9 mouse cellular contexts compared by ENCODE assay signal in genomic region chr7:70279927-70280642, GRCm38 (mm10).
DNase-seq lines count a peak whose midpoint lies in the region; ATAC-seq lines count a peak whose summit lies in the region.
"Had no signal": no experiment of that assay in that cellular context is flagged by ENCODE, and none has a peak within 500 bp of the region (broad histone marks: within the 10 kb centered on the region; RNA-seq: fewer than 3 reads in every experiment).

No protein-coding gene starts in this region.

- H3K27me3 ChIP-seq in heart, embryonic 10.5 days (ENCODE audit: insufficient read depth, poor library complexity, severe bottlenecking) = peaks cover 71% of the 10 kb centered on the region
- H3K27me3 ChIP-seq in hindbrain, embryonic 16.5 days (replicated peaks; ENCODE audit: control insufficient read depth, insufficient read depth, low read length) = peaks cover 38% of the 10 kb centered on the region
- H3K27me3 ChIP-seq in midbrain, embryonic 14.5 days (ENCODE audit: control insufficient read depth, insufficient read depth, low read length) = peaks cover 80% of the 10 kb centered on the region
- H3K27me3 ChIP-seq: CH12.LX had no signal

- no peaks in the 10 kb centered on the region for H3K9me3 ChIP-seq in heart, embryonic 10.5 days
- no peaks in the 10 kb centered on the region for H3K9me3 ChIP-seq in hindbrain, embryonic 16.5 days (ENCODE audit: control insufficient read depth, low read length)
- H3K9me3 ChIP-seq in midbrain, embryonic 14.5 days (ENCODE audit: control insufficient read depth, low read length) = no peaks in the 10 kb centered on the region

- H3K4me2 ChIP-seq in hindbrain, embryonic 16.5 days (ENCODE audit: low read length) = peak overlapping the region; percentile 43
- peak overlapping the region; percentile 44 for H3K4me2 ChIP-seq in midbrain, embryonic 14.5 days (ENCODE audit: low read length)

- H3K36me3 ChIP-seq in heart, embryonic 10.5 days = no peaks in the 10 kb centered on the region
- H3K36me3 ChIP-seq in hindbrain, embryonic 16.5 days (ENCODE audit: control insufficient read depth, insufficient read depth, low read length) = no peaks in the 10 kb centered on the region
- no peaks in the 10 kb centered on the region for H3K36me3 ChIP-seq in midbrain, embryonic 14.5 days (ENCODE audit: control insufficient read depth, insufficient read depth, low read length)

- peak overlapping the region; percentile 53 for H3K4me3 ChIP-seq in heart, embryonic 10.5 days
- peak overlapping the region; percentile 24 for H3K4me3 ChIP-seq in hindbrain, embryonic 16.5 days (ENCODE audit: low read length)
- peak overlapping the region; percentile 10 for H3K4me3 ChIP-seq in midbrain, embryonic 14.5 days (replicated peaks; ENCODE audit: low read depth, low read length)

- under 1% methylated on average over 31 of the region's 31 CpGs for WGBS in heart, embryonic 10.5 days
- WGBS in hindbrain, embryonic 16.5 days = 2% methylated on average over 31 of the region's 31 CpGs
- WGBS in midbrain, embryonic 14.5 days = 1% methylated on average over 31 of the region's 31 CpGs

- no peak for ATAC-seq in hindbrain, embryonic 16.5 days
- ATAC-seq in midbrain, embryonic 14.5 days (ENCODE audit: low FRiP score, low TSS enrichment) = no peak
- no peak for ATAC-seq in erythroblast, adult 5-6 weeks (replicated peaks; ENCODE audit: low FRiP score, poor library complexity, severe bottlenecking)

- H3K9ac ChIP-seq in hindbrain, embryonic 16.5 days (ENCODE audit: low read depth, low read length) = no peak overlapping the region
- no peak overlapping the region; the same call in 1 of the 2 replicates for H3K9ac ChIP-seq in midbrain, embryonic 14.5 days (replicated peaks; ENCODE audit: low read length)

- peaks cover 16% of the 10 kb centered on the region for H3K4me1 ChIP-seq in heart, embryonic 10.5 days
- H3K4me1 ChIP-seq in hindbrain, embryonic 16.5 days (ENCODE audit: control insufficient read depth, insufficient read depth, low read depth, low read length) = peaks cover 7% of the 10 kb centered on the region; the same call in 1 of the 2 replicates
- H3K4me1 ChIP-seq in midbrain, embryonic 14.5 days (ENCODE audit: control insufficient read depth, insufficient read depth, low read length) = 0 out of 2 replicates have a peak, but pooled peaks cover 4% of the 10 kb centered on the region

- no peak for DNase-seq in heart, embryonic 10.5 days (ENCODE audit: low spot score)
- no peak for DNase-seq in heart, adult 8-10 months (ENCODE audit: low spot score)
- DNase-seq in embryo, embryonic 9.5 days (ENCODE audit: extremely low spot score) = peak; percentile 40
- DNase-seq in midbrain, embryonic 14.5 days = peak; percentile 50
- no peak for DNase-seq in left cerebral cortex, adult 9 months (ENCODE audit: low spot score in 2 of 2)
- DNase-seq in frontal cortex, postnatal 14 days (ENCODE audit: low spot score in 2 of 2) = no peak

- H3K27ac ChIP-seq in heart, embryonic 10.5 days = peak overlapping the region; percentile 52; the same call in 1 of the 2 replicates
- no peak overlapping the region for H3K27ac ChIP-seq in hindbrain, embryonic 16.5 days (ENCODE audit: low read depth, low read length)
- peak overlapping the region; percentile 45; the same call in 1 of the 2 replicates for H3K27ac ChIP-seq in midbrain, embryonic 14.5 days (replicated peaks; ENCODE audit: low read depth, low read length)

Comparison
In these comparisons a context has a peak if more than half of its experiments do, and no peak if none do; other contexts are left out.
1. DNase-seq: peak in embryo, embryonic 9.5 days (single experiment) and midbrain, embryonic 14.5 days (single experiment); none in heart, embryonic 10.5 days (single experiment), heart, adult 8-10 months (single experiment), left cerebral cortex, adult 9 months (0 of 2) and frontal cortex, postnatal 14 days (0 of 2).
2. Peak in every context shown above with its lines, with median percentiles within 50 percentile points of each other: H3K4me3 ChIP-seq.